Mouse (Mus musculus): ENCODE data around the gene Mzt1.

Mzt1 gene

GRCm38 (mm10) chr14:99018691-99019090, 27.2 kb downstream of the Mzt1 start:
- no peak for DNase-seq (ENCODE audit: low read depth)

GRCm38 (mm10) chr14:99010920-99011313, 35.0 kb downstream of the Mzt1 start:
- no peak for DNase-seq (ENCODE audit: low read depth)

- DNase-seq (ENCODE audit: low read depth), result no peak
Measured at GRCm38 (mm10) chr14:99010224-99010919, 35.6 kb downstream of the Mzt1 start.

GRCm38 (mm10) chr14:98994218-98994617, 51.7 kb downstream of the Mzt1 start, which contains the start of gene Rpl36a-ps1:
Gene Rpl36a-ps1 (minus strand): TSS chr14:98994318.
- DNase-seq (ENCODE audit: low read depth), result no peak

- DNase-seq (ENCODE audit: low read depth), result no peak
Measured at GRCm38 (mm10) chr14:98992482-98992881, 53.5 kb downstream of the Mzt1 start.

GRCm38 (mm10) chr14:98990636-98991035, 55.3 kb downstream of the Mzt1 start:
- DNase-seq (ENCODE audit: low read depth), result no peak

GRCm38 (mm10) chr14:98989818-98990217, 56.1 kb downstream of the Mzt1 start:
- no peak for DNase-seq (ENCODE audit: low read depth)

Data from c-Kit-positive CD71-negative TER-119-negative erythroid progenitor cells, embryonic 14.5 days (primary cell).